Mouse (Mus musculus) T-helper 17 cell (primary cell): ENCODE results near the gene Ppp3ca.

ENCODE experiments used
- in situ Hi-C, 2 experiments: fragments of 300-600 bp; cut with MboI, MseI; formaldehyde crosslinking; loops; 1 replicate in 1 of 2; 2 replicates in 1 of 2; pipeline ENCODE4 v1.15.1; 2025; ENCODE audit warnings: high pct_unique_total_duplicates in 2 of 2

Gene Ppp3ca

DNA sequence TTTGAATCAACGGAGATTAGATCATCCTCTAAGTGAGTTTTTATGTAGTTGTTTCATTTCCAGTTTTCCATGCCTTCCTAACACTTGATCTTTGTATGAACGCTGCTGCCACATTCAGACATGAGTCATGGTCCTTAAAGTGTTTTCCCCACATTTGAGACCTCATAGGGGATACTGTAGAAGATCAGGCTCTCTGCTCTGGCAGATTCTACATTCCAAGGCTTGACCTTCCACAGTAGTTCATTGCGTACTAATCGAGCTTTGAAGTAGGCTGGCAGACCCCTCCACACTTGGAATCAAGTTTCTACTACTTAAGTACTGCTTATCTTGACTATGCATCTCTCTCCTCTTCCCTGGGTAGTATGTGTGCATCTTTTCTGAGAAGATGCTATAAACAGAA is 183.7 kb downstream of the Ppp3ca start:
- in situ Hi-C loops, result no loop called here

- in situ Hi-C loops, result no loop called here
These were observed 186.1 kb downstream of the Ppp3ca start for GRCm38 (mm10) chr3:136855996-136856395.

GRCm38 (mm10) chr3:136862051-136862837 is 192.3 kb downstream of the Ppp3ca start:
- in situ Hi-C loops, result no loop called here

- in situ Hi-C loops, result no loop called here
These were observed 193.2 kb downstream of the Ppp3ca start for GRCm38 (mm10) chr3:136863127-136863526.

- in situ Hi-C loops, result no loop called here
These were observed 194.4 kb downstream of the Ppp3ca start for GRCm38 (mm10) chr3:136864306-136864705.

GRCm38 (mm10) chr3:136865176-136865859 is 195.4 kb downstream of the Ppp3ca start:
- in situ Hi-C loops, result no loop called here

- in situ Hi-C loops, result no loop called here
These were observed 196.2 kb downstream of the Ppp3ca start for GRCm38 (mm10) chr3:136866095-136866494.

- in situ Hi-C loops, result no loop called here
These were observed 196.6 kb downstream of the Ppp3ca start for GRCm38 (mm10) chr3:136866571-136866970.

GRCm38 (mm10) chr3:136867366-136867765 is 197.4 kb downstream of the Ppp3ca start:
- in situ Hi-C loops, result no loop called here

DNA sequence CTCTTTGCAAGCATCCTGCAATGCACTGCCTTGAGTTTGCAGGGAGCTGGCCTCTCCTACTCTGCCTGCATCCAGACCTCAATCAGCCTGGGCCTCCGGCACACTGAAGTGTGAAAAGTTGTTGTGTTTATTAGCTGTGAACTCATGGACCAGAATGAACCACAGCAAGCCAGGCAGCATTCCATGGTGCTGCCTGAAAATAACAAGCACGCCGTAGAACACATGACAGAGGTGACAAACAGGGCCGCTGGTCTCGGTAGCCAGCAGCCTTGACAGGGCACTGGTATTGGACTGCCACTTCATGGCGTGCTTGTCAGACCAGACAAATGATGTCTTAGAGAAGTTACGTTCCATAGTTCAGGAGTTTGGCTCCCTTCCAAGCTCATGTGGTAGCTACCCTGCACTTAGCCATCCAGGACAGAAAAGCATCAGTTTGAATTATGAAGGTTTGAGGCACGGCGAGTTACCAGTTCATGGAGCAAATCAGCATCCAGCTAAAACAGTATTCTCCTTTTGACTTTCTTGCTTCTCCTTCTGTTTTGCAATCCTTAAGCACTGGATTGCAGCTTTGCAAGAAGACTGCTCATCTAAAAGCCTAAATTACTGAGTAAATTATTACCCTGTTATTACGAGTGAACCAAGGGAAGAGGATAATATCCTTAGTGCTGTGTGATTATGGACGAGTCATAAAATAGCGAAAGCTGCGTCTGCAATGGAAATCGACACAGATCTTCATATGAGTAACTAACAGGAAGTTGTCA is 202.0 kb downstream of the Ppp3ca start:
- in situ Hi-C loops, result no loop called here

DNA sequence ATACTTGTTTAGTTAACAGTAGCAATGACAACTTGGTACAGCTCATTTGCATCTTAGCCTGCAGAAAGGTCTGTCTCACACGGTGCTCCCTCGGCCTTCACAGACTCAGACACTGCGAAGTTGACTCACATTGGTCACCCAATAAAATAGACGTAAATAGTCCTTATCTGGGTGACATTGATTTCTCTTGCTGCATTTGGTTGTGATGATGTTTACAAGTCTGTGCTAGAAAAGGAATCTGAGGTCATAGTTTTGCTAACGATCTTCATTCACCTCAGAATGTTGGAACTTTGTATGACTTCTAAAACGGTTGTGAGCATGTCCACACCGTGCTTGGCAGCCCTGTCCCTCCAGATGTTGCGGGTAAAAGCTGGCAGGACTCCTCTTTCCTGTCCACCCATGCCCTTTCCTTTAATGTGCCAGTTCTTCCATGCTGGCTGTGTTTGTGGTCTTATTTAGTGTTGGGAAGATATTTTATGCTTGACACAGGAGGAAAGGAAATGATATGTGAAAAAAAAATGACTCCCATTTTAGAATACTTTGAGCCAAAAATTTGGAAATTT is 202.7 kb downstream of the Ppp3ca start:
- in situ Hi-C loops, result no loop called here

GRCm38 (mm10) chr3:136873809-136874449 is 204.0 kb downstream of the Ppp3ca start:
- in situ Hi-C loops, result no loop called here

GRCm38 (mm10) chr3:136874566-136874965 is 204.6 kb downstream of the Ppp3ca start:
- in situ Hi-C loops, result no loop called here

GRCm38 (mm10) chr3:136887741-136888140 is 217.8 kb downstream of the Ppp3ca start:
- in situ Hi-C loops, result loop anchor here in 1 of 2 experiments (25.0 kb wide), 1 partner anchor 850 kb away; no protein-coding TSS in a partner anchor

DNA sequence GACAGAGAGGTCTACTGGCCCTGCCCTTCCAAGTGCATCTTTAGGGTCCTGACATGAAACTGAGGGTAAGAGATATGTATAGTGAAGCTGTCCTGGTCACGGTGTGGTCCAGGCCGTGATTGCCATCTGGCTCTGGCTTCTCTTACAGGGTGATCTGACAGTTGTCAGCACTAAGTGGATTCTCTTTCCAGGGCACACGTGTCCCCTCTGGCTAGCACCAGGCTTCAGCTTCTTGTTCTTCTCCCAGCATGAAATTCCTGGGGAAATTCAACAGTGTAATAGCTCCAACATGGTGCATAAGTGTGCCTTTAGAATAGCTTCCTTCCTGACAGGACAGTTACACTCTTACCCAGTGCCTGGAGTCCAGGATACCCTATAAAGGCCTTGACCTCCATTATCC is 222.2 kb downstream of the Ppp3ca start:
- in situ Hi-C loops, result loop anchor here (10.0 to 25.0 kb wide), 2 partner anchors 845 to 863 kb away; no protein-coding TSS in a partner anchor

DNA sequence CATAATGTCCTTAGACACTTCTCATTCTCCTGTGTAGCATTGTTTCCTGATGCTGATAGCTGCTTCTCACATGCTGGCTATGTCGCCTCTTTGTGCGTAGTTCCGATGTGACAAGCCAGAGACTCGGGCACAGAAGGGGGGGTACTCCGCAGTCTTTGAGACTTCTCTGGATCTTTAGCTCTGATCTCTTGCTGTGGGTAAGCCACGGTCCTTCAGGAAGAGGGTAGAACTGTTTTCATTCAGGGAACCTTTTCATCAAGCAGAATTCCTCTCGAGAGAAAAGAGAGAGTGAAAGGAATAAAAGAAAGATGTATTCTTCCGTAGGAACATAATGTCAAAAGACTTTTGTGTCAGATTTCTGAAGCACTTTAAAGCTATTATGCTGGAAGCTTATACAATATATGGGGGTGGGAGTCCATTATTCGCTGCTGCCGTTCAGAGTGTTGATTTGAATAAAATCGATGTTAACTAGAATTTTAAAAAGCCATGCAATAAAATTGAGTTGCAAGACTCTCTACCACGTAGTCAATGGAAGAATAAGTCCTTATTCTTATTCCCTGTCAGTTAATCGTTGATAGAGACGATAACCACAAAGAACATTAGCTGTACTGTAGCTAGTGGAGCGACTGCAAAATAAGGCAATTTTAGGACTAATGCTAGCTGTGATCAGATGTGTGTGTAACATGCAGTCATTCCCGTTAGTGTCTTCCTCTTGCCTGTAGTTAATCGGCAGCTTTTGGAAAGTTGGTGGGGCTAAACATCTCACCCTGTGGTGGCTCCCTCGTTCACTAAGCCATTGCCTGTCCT is 223.9 kb downstream of the Ppp3ca start:
- in situ Hi-C loops, result loop anchor here (10.0 to 25.0 kb wide), 2 partner anchors 844 to 861 kb away; no protein-coding TSS in a partner anchor

DNA sequence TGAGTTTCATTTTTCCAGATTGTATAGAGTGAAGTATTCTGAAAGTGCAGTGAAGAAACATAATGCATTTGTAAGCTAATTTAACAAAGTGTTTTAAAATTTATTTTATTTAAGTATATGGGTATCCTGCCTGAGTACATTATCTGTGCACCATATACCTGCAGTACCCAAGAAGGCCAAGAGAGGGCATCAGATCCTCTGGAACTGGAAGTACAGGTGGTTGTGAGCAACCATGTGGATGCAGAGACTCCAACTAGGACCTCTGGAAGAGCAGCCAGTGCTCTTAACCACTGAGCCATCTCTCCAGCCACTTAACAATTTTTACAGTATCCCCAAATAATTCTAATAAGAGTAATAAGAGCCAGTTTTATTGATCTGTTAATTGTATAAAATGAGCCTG is 225.6 kb downstream of the Ppp3ca start:
- in situ Hi-C loops, result loop anchor here (10.0 to 25.0 kb wide), 2 partner anchors 842 to 859 kb away; no protein-coding TSS in a partner anchor

- in situ Hi-C loops, result loop anchor here (10.0 to 25.0 kb wide), 2 partner anchors 841 to 859 kb away; no protein-coding TSS in a partner anchor
These were observed 226.4 kb downstream of the Ppp3ca start for GRCm38 (mm10) chr3:136896276-136896675.

- in situ Hi-C loops, result loop anchor here (10.0 to 25.0 kb wide), 2 partner anchors 838 to 855 kb away; no protein-coding TSS in a partner anchor
These were observed 229.8 kb downstream of the Ppp3ca start for GRCm38 (mm10) chr3:136899744-136900143.

DNA sequence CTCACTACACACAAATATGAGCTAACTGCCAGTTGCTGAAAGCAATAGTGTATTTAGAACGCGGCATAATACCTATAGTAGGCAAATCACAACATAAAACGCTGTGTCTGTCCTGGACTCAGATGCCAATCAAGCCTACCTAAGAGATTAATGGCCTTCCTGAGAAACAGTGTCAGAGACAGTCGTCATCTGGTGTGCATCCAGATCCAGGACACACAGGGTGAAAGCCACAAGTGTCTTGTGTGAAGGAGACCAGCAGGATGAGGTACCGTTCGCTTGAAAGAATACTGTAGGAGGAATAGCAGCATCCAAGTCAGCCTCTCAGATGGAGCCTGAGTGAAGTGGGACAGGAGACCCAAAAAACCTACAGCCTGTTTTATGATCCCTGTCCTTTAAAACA is 231.1 kb downstream of the Ppp3ca start:
- in situ Hi-C loops, result no loop called here
